Mouse (Mus musculus): Measurements from ENCODE around the gene Suclg1. TPM values are rescaled to one million over a fixed set of nuclear protein-coding genes. Genes with fewer than 3 reads are reported as not detected.

Gene Suclg1
- polyA plus RNA-seq, 1 experiment from 2014 or later: 206 TPM

DNA sequence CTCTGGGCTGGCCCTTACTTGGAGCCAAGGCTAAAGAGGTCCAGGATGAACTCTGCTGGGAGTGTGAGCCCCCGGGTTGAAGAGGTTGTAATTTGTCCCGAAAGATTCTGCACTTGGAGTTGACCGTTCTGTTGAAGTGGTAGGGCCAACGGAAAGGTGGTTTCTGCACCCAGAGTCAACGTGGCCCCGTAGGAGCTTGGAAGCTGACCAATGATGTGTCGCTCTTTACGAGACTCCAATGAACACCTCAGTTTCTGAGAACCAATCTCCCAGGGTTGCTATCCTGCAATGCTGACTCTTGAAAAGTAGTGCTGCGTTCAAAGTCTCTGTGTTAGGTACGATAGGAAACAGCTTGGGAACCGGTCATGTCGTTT, 854 bp downstream of the Suclg1 start:
- ATAC-seq (peak; percentile 14), DNase-seq (ENCODE audit: low read depth, low spot score) (no peak)
- ChIA-PET CTCF (interaction anchor here (1.0 kb wide), 1 partner anchor 235 kb away, joined by 3 read pairs; no protein-coding TSS in a partner anchor), POLR2A (no interaction called here)
- no peaks in the 10 kb centered on the region for H3K27me3 ChIP-seq
- in situ Hi-C loops (cut with MboI; ENCODE audit: low pct_unique_long_range_greater_than_20kb): no loop called here
- no peak for TF ChIP-seq CTCF (IDR thresholded peaks at IDR 0.05)

GRCm38 (mm10) chr6:73249851-73250250, 1.7 kb downstream of the Suclg1 start:
- ATAC-seq (no peak), DNase-seq (ENCODE audit: low read depth, low spot score) (no peak)
- ChIA-PET CTCF (no interaction called here), POLR2A (no interaction called here)
- no peak for TF ChIP-seq CTCF (IDR thresholded peaks at IDR 0.05)
- in situ Hi-C loops (cut with MboI; ENCODE audit: low pct_unique_long_range_greater_than_20kb): no loop called here
- no peaks in the 10 kb centered on the region for H3K27me3 ChIP-seq

DNA sequence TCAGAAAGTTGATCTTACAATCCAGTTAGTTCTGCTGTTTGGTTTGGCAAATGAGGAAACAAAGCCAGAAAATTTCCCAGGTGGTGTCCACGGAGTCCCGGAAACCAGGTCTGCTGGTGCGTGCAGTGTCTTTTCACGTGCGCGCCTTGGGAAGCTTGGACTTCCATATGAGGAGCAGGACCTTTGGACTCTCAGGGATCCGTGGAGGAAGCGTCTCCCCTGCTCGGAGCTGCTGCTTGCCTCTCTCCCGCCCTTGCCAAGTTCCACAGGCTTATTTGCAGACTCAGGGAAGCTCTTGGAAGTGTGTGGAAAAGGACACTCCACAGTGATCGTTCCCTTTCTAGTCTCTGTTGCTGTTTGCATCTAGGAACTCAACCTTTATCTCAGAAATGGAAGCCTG, 3.2 kb downstream of the Suclg1 start:
- TF ChIP-seq CTCF (IDR thresholded peaks at IDR 0.05): no peak
- CTCF ChIA-PET: no interaction called here
- ATAC-seq (no peak), DNase-seq (ENCODE audit: low read depth, low spot score) (no peak)
- no peaks in the 10 kb centered on the region for H3K27me3 ChIP-seq
- in situ Hi-C loops (cut with MboI; ENCODE audit: low pct_unique_long_range_greater_than_20kb): no loop called here
- POLR2A ChIA-PET: interaction anchor here (1.2 kb wide), 1 partner anchor 19 kb away, joined by 3 read pairs; no protein-coding TSS in a partner anchor

DNA sequence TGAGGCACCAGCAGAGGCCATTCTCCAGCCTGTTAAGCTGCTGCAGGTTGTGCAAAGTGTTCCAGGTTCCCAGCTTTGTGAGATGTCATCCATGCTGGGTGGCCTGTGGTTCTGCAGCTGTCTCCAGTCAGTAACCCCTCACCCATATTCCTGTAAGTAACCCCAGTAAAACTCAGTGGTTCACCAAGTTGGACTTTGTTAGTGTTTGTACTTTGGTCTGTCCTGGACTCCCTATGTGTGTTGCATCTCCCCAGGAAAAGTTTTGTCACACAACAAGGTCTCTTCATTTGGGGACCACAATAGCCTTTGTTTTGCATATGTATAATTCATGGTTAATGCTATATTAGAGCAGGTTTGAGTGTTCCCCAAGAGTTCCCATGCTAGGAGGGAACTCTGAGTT, 4.2 kb downstream of the Suclg1 start:
- DNase-seq (ENCODE audit: low read depth, low spot score): no peak
- CTCF ChIA-PET: no interaction called here
- no peak for ATAC-seq
- H3K27me3 ChIP-seq: no peaks in the 10 kb centered on the region
- POLR2A ChIA-PET: interaction anchor here (1.2 kb wide), 1 partner anchor 18 kb away, joined by 3 read pairs; no protein-coding TSS in a partner anchor
- in situ Hi-C loops (cut with MboI; ENCODE audit: low pct_unique_long_range_greater_than_20kb): no loop called here
- TF ChIP-seq CTCF (IDR thresholded peaks at IDR 0.05): no peak

- in situ Hi-C loops (cut with MboI; ENCODE audit: low pct_unique_long_range_greater_than_20kb): no loop called here
- TF ChIP-seq CTCF (IDR thresholded peaks at IDR 0.05): no peak
Measured at GRCm38 (mm10) chr6:73253006-73253405, 4.8 kb downstream of the Suclg1 start.

GRCm38 (mm10) chr6:73253584-73253983, 5.4 kb downstream of the Suclg1 start:
- no peak for ATAC-seq
- ChIA-PET POLR2A (no interaction called here), CTCF (no interaction called here)
- DNase-seq (ENCODE audit: low read depth, low spot score): no peak
- no peaks in the 10 kb centered on the region for H3K27me3 ChIP-seq
- TF ChIP-seq CTCF (IDR thresholded peaks at IDR 0.05): no peak
- in situ Hi-C loops (cut with MboI; ENCODE audit: low pct_unique_long_range_greater_than_20kb): no loop called here

More at GRCm38 (mm10) chr6:73253006-73253405, 4.8 kb downstream of the Suclg1 start:
- DNase-seq (ENCODE audit: low read depth, low spot score): no peak
- no peaks in the 10 kb centered on the region for H3K27me3 ChIP-seq
- CTCF ChIA-PET: no interaction called here
- POLR2A ChIA-PET: no interaction called here
- ATAC-seq: no peak

DNA sequence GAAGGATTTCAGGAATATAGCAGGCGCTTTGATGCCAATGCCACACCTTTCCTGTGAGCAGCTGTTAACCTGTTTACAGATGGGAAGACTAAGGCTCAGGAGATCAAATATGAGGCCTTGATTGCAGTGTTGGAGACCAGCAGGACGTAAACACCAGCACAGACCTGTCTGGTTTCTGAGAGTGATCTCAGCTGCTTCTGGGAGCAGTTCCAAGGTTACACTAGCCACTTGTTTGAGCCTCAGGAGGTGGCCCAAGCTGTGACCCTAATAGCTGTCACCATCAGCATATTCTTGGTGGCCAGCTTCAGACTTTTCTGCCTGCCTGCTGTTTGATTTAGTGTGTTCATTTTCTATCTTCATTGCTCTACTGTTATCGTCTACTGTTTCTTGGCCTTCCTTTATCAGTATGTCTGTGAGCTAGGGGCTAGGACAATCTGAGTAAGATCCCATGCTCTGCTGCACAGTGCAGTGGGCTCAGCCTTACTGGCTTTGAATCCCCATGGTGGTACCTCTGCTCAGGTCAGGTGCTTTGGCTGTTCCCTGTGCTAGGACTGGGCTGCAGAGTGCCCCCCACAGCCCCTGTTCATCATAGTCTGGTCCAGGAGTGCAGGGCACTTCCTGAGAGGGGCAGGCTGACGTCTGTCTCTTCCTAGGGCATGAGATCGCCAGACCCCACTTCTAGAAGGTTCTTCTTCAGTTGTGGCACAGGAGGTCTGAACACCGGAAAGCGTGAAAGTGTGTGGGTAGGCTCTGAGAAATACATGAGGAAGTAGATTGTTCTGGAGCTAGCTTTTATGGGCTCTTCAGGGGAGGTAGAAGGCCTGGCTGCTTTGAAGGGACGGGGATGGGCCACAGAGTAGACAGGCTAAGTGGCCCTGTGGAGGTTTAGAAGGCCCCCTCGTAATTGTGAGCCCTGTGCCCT, 6.4 kb downstream of the Suclg1 start:
- ATAC-seq (no peak), DNase-seq (ENCODE audit: low read depth, low spot score) (no peak)
- in situ Hi-C loops (cut with MboI; ENCODE audit: low pct_unique_long_range_greater_than_20kb): no loop called here
- H3K27me3 ChIP-seq: no peaks in the 10 kb centered on the region
- POLR2A ChIA-PET: no interaction called here
- no peak for TF ChIP-seq CTCF (IDR thresholded peaks at IDR 0.05)
- CTCF ChIA-PET: no interaction called here

DNA sequence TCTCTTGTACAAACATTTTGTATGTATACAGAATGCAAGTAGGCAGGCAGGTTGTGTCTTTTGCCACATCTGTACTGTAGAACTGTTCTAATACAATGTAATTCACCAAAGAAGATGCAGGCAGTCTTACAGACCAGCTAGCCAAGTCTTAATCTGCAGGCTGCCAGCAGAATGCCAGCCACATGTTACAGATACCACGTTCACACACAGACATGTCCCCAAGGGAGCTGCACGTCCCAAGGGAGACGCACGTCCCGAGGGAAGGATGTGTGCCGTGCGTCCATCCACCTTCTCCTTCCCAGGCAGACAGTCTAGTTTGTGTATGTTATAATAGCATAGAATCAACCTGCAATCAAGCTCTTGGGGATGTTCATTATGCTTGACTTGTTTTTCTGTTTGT, 8.9 kb downstream of the Suclg1 start:
- no peak for TF ChIP-seq CTCF (IDR thresholded peaks at IDR 0.05)
- ChIA-PET CTCF (no interaction called here), POLR2A (no interaction called here)
- no peak for ATAC-seq
- no peaks in the 10 kb centered on the region for H3K27me3 ChIP-seq
- DNase-seq (ENCODE audit: low read depth, low spot score): no peak
- in situ Hi-C loops (cut with MboI; ENCODE audit: low pct_unique_long_range_greater_than_20kb): no loop called here

- DNase-seq (ENCODE audit: low read depth, low spot score) (no peak), ATAC-seq (no peak)
- no peaks in the 10 kb centered on the region for H3K27me3 ChIP-seq
- in situ Hi-C loops (cut with MboI; ENCODE audit: low pct_unique_long_range_greater_than_20kb): no loop called here
- ChIA-PET CTCF (no interaction called here), POLR2A (no interaction called here)
- TF ChIP-seq CTCF (IDR thresholded peaks at IDR 0.05): no peak
Measured at GRCm38 (mm10) chr6:73260110-73260509, 11.9 kb downstream of the Suclg1 start.

DNA sequence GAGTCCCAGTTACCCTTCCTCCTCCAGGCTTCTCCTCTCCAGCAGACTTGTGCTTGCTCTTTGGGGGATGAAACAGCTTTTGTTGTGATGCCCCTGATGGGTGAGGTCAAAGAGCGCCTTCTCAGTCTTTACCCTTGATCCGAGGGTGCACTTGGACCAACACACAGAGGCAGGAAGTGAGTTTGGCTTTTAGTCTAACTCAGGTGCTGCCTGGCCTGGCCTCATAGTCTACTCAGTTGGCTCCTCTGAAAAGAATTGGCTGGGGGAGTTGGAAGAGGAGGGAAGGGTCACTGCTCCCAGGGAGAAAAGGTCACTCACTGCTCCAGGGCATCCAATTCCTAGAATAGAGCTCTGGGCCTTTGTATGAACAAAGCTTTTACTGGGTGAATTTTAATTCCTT, 16.6 kb downstream of the Suclg1 start:
- in situ Hi-C loops (cut with MboI; ENCODE audit: low pct_unique_long_range_greater_than_20kb): no loop called here
- DNase-seq (ENCODE audit: low read depth, low spot score) (no peak), ATAC-seq (no peak)
- no peaks in the 10 kb centered on the region for H3K27me3 ChIP-seq
- CTCF ChIA-PET: interaction anchor here (1.2 kb wide), 1 partner anchor 11 kb away, joined by 3 read pairs; no protein-coding TSS in a partner anchor
- POLR2A ChIA-PET: no interaction called here
- TF ChIP-seq CTCF (IDR thresholded peaks at IDR 0.05): no peak

DNA sequence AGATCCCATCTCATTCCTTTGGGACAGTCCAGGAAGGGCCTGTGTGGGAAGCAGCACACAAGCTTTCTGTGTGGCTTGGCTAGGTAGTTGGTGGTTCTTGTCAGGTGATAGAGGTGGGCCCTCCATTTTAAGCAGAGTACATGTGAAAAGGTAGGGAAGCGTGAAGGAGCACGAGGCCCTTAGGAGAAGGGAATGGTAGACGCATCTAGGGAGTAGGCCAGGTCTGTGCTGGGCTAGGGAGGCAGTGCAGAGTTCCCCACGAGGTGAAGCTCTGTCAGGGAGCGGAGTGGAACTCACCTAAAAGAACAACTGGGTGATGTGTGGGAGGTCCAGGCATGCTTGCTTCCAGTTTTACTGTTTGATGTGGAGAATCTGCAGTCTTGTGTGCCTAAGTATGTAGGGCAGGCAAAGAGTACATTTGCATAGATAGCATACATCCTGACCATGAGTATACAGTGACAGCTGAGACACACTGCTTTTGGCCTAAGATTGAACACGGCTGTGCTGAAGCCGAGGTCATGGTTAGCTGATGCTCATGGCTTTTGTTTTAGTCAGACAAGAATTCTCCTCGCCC, 19.6 kb downstream of the Suclg1 start:
- no peaks in the 10 kb centered on the region for H3K27me3 ChIP-seq
- ChIA-PET CTCF (no interaction called here), POLR2A (interaction anchor here (0.7 kb wide), 1 partner anchor 10 kb away, joined by 5 read pairs; no protein-coding TSS in a partner anchor)
- no peak for TF ChIP-seq CTCF (IDR thresholded peaks at IDR 0.05)
- no peak for ATAC-seq
- no peak for DNase-seq (ENCODE audit: low read depth, low spot score)
- in situ Hi-C loops (cut with MboI; ENCODE audit: low pct_unique_long_range_greater_than_20kb): no loop called here

Measured in Patski (cell line).